In the genomic region with DNA sequence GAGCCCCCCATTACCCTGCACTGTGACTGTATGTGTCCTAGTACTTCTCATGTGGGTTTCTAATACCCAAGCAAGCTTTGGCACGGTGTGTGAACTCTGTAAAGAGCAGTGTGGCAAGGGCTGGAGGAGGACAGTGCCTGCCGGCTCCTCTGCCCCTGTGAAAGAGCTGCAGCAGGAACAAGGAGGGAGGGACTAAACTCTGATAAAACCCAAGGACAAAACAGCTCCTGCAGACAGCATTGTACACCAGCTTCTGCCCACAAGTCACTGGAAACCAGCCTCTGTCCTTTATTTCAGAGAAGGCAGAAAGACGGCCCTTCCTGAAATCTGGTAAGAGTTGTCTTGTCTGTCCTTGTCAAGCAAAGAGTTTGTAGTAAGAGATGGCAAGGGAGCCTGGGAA, we compare ENCODE assay signal across 18 mouse cellular contexts. TPM values are rescaled to one million over a fixed set of nuclear protein-coding genes. Genes with fewer than 3 reads are reported as not detected.
"Had no signal": no experiment of that assay in that cellular context is flagged by ENCODE, and none has a peak within 500 bp of the region (broad histone marks: within the 10 kb centered on the region; RNA-seq: fewer than 3 reads in every experiment).

No protein-coding gene starts in this region.

- ATAC-seq: lung, postnatal 0 days; midbrain, embryonic 13.5 days had no signal

- H3K4me1 ChIP-seq: stomach, embryonic 15.5 days had no signal

- DNase-seq: kidney, adult 11 months; kidney, adult 9 months; kidney, postnatal 36 days; left cerebral cortex, postnatal 4 days; lung, adult 2 months; lung, postnatal 36 days; right cerebral cortex, postnatal 14 days; thymus, adult 18-20 months; thymus, postnatal 14 days had no signal

- H3K9ac ChIP-seq: limb, embryonic 13.5 days; liver, embryonic 14.5 days; midbrain, embryonic 13.5 days; neural tube, embryonic 13.5 days; stomach, embryonic 15.5 days had no signal

- H3K27ac ChIP-seq: kidney, postnatal 0 days; limb, embryonic 13.5 days; liver, embryonic 14.5 days; midbrain, embryonic 13.5 days; neural tube, embryonic 13.5 days; stomach, embryonic 15.5 days had no signal

- H3K27me3 ChIP-seq: limb, embryonic 13.5 days; midbrain, embryonic 13.5 days; neural tube, embryonic 13.5 days; stomach, embryonic 15.5 days had no signal

- H3K4me3 ChIP-seq: limb, embryonic 13.5 days; midbrain, embryonic 13.5 days; neural tube, embryonic 13.5 days; stomach, embryonic 15.5 days had no signal

- H3K4me2 ChIP-seq: limb, embryonic 13.5 days; midbrain, embryonic 13.5 days; neural tube, embryonic 13.5 days; stomach, embryonic 15.5 days had no signal

- H3K9me3 ChIP-seq: limb, embryonic 13.5 days; midbrain, embryonic 13.5 days; neural tube, embryonic 13.5 days; stomach, embryonic 15.5 days had no signal

- H3K36me3 ChIP-seq: midbrain, embryonic 13.5 days; neural tube, embryonic 13.5 days; stomach, embryonic 15.5 days had no signal

RNA-seq across cellular contexts. Expression of gene Slc25a18, which starts 2.9 kb away (rescaled TPM):
- total RNA-seq: liver, adult 2 months; megakaryocyte progenitor cell, adult 5-6 weeks had no signal
- polyA plus RNA-seq: kidney, postnatal 0 days; liver, adult 2 months had no signal
